Mouse (Mus musculus) brain, embryonic 14.5 days (tissue): ENCODE measurements around the gene Rps6ka5. TPM values are rescaled to one million over a fixed set of nuclear protein-coding genes. Genes with fewer than 3 reads are reported as not detected.

ENCODE experiments used
- DNase-seq: peaks from one replicate; pipeline ENCODE4 v3.0.0-alpha.2; 2011; ENCODE audit warnings: low read depth
- CTCF ChIP-seq: fragments of 200-500 bp; IDR thresholded peaks from 2 replicates; pipeline ENCODE4 v1.5.1; 2012; ENCODE audit warnings: inconsistent platforms, mild to moderate bottlenecking, moderate library complexity, borderline replicate concordance; ENCODE audit not compliant: insufficient read depth, insufficient read length; ENCODE audit errors: extremely low read depth
- POLR2A ChIP-seq: fragments of 200-500 bp; IDR thresholded peaks from 2 replicates; pipeline ENCODE4 v1.6.1; 2012; ENCODE audit warnings: mild to moderate bottlenecking, inconsistent platforms, borderline replicate concordance; ENCODE audit not compliant: poor library complexity, insufficient read depth, insufficient read length, severe bottlenecking; ENCODE audit errors: extremely low read depth
- polyA plus RNA-seq: library from polyadenylated mRNA; depleted of rRNA; stranded (reverse); fragments of >200 nt; gene quantifications from 2 replicates; pipeline ENCODE4 v1.2.3, GENCODE M21; 2012; rRNA removed

Rps6ka5 gene
- 9.7 and 11.1 TPM in 2 replicates for polyA plus RNA-seq

DNA sequence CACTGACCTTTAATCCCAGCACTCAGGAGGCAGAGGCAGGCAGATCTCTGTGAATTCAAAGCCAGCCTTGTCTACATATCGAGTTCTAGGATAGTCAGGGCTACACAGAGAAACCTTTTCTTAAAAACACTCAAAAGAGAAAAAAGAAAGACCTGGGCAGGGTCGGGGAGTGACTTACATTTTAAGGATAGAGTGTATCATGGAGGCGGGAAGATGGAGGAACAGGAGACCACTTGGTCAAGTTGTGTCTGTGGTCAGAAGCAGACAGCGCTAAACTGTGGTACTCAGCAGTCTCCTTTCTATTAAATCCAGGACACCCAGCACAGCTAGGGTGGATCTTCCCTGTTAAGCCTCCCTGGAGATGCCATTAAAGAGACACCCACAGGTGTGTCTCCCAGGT lies at the start of gene Rps6ka5:
Gene Rps6ka5, minus strand, starts transcription at position 333 of the 400 bp plus-strand sequence.
- DNase-seq: no peak

GRCm38 (mm10) chr12:100775911-100776581 lies 49.3 kb upstream of the Rps6ka5 start:
- DNase-seq: no peak

More for the DNA sequence above, at the start of gene Rps6ka5:
- no peak for TF ChIP-seq CTCF
- no peak for TF ChIP-seq POLR2A

DNA sequence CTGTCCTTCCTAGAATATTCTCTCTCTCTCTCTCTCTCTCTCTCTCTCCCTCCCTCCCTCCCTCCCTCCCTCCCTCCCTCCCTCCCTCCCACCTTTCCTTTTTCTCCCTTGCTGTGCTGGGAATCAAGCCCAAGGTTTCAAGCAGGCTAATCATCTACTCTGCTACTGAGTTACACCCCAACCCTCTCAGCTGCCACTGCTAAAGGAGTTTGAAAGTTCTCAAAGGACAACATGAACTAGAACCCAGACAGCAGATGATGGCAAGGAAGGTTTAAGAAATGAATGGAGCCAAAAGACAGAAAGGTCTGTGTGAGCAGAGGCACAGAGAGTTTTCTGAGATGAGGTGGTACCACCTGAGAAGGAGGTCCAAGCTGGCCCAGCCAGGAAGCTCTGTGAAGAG lies 48.5 kb upstream of the Rps6ka5 start:
- TF ChIP-seq POLR2A (no peak), CTCF (no peak)
- DNase-seq: no peak

More at GRCm38 (mm10) chr12:100775911-100776581, 49.3 kb upstream of the Rps6ka5 start:
- TF ChIP-seq CTCF (no peak), POLR2A (no peak)

DNA sequence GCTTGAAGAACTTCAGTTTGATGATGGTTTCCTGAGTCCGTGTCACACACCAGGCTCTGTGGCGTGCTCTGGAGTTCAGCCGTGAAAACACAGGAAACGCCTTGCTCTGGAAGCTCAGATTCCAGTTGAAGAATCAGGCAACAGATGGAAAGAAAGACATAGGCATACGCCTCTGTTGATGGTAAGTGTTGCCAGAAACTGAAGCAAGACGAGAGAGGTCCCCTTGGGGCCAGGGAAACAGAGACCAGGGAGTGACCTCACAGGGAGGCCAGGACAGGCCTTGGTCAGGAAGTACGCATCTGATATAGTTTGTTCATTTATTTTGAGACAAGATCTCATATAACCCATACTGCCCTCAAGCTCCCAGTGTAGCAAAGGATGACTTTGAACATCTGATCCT lies 48.0 kb upstream of the Rps6ka5 start:
- no peak for DNase-seq
- TF ChIP-seq CTCF: no peak

DNA sequence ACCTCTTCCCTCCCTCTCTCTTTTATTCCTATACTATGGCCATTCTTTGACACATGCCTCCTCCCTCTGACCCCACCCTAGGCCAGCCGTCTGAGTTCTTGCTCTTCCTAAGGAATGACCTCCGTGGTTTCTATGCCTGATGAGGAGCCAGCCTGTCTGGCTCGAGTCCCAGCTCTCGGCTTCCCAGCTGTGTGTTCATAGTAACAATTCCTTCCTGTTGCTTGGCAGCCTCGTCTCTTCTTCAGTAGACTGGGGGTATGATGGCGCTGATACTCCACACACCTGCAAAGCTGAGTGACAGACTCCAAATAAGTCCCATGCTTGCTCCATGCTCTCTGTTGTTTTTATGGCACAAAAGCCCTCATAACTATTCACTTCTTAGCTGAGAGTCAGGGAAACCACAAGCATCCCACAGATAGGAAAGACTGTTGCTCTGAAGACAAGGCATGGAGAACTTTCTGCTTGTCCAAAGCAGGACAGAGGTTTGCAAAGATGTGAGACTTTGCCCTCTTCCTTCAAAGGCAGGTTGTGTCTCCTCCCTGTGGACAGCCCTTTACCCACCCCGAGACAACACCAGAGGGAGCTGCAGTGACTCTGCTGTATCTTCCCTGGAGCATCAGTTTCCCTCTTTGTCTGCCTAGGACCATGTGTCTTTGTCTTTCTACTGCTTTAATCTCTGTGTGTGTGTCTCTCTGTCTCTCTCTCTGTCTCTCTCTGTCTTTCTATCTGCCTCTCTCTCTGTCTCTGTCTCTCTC lies 45.6 kb upstream of the Rps6ka5 start:
- TF ChIP-seq POLR2A: no peak
- no peak for TF ChIP-seq CTCF
- DNase-seq: peak; percentile 75

DNA sequence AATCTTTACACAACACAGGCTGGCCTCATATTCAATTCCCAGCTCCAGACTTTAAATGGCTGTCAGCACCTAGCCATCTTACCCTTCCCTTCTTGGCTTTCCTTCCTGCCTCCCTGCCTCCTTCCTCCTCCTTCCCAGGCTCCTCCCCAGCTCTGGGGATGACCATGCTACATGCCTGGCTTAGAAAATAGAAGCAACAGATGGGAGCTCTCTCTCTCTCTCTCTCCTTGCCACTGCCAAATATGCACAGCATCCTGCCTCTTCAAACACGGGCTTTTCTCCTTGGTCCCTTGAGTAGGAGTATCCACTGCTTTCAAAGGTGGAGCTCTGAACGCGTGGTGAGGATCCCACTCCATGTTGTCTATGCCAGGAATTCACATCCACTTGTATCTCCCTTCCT lies 44.0 kb upstream of the Rps6ka5 start:
- TF ChIP-seq POLR2A: no peak
- no peak for DNase-seq

DNA sequence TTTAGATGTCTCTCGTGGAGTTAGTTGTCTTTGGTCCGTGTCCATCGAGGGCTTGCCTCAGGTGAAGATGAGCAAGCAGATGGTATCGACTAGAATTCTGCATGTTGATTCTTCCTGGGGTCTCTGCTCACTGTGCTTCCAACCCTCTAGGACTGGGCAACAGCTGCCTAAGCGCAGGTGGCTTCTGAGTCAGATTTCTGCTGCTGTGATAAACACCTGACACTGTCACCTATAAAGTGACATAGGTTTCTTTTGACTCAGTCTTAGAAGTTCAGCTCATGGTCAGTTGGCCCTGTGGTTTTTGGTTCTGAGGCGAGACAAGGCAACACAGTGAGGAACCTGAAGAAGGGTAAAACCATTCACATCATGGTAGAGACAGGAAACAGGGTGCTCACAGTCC lies 43.1 kb upstream of the Rps6ka5 start:
- TF ChIP-seq CTCF: no peak
- no peak for TF ChIP-seq POLR2A
- no peak for DNase-seq

GRCm38 (mm10) chr12:100764329-100765018 lies 37.7 kb upstream of the Rps6ka5 start:
- no peak for DNase-seq
- TF ChIP-seq CTCF: no peak
- TF ChIP-seq POLR2A: no peak

DNA sequence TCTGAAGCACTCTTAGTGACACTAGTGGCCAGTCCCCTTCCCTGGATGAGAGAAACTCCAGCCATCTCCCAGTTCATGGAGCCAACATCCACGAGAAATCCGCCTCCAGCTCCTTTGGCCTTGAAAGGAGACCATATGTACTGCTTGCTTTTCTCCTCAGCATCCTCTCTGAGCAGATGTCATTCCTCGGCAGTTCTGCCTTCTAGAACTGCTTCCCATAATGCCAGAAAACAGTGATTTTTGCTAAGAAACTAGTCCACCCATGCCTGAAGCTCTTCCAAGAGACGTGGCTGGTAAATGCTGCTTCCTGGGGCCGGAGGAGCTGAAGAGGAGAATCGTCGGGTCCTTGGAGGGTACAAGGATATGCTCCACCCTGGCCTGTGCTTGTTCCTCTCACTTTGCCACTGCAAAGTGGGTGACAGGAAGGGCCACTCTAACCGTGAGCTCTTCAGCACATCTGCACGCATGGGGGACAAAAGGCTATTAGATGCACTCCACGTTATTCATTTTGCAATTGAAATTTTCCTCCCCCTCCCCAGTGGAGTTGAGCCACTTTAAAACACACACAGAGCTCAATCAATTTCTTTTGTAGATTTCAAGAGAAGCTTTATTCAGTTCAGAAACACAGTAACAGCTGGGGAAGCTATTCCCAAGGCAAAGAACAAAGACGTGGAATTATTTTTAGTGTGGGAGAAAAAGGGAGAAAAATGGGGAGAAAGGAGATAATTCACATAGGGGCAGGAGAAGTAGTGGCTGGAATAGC lies 36.1 kb upstream of the Rps6ka5 start:
- DNase-seq: peak; percentile 66
- TF ChIP-seq CTCF: no peak
- no peak for TF ChIP-seq POLR2A

DNA sequence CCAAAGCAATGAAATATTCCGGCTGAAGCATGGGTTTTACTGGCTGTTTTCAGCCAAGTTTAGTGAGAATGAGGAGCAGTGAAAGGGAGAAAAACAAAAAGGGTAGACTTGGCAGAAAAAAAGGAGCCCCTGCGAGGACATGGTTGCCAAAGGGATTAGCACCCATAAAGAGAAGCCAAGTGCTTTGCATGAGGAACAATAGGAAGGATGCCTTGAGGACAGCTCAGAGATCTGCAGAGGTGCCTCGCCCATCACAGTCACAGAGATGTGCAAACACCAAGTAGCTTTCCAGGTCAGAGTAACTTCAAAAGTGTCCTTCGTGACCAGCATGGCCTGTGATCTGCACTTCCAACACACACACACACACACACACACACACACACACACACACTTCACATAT lies 30.6 kb upstream of the Rps6ka5 start:
- DNase-seq: peak; percentile 65
- no peak for TF ChIP-seq POLR2A
- no peak for TF ChIP-seq CTCF

DNA sequence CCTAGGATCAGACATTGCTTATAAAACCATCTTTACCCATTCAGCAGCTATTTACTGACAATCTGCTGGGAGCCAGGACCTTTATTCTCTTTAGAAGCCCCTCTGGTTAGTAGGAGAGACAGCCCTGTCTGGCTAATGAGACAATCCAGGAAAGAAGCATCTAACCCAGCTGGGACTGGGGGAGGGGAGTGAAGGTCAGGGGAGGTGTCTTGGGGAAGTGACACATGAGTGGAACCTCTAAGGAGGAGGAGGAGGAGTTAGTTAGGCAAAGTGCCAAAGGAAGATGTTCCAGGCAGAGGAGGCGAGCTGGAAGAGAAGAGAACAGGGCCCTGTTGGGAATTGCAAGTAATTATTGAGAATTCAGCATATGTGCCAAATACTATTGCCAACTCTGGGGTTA lies 26.9 kb upstream of the Rps6ka5 start:
- TF ChIP-seq POLR2A: no peak
- TF ChIP-seq CTCF: no peak
- peak; percentile 30 for DNase-seq
